Mouse (Mus musculus): ENCODE data around the gene Tial1.

The Tial1 gene

DNA sequence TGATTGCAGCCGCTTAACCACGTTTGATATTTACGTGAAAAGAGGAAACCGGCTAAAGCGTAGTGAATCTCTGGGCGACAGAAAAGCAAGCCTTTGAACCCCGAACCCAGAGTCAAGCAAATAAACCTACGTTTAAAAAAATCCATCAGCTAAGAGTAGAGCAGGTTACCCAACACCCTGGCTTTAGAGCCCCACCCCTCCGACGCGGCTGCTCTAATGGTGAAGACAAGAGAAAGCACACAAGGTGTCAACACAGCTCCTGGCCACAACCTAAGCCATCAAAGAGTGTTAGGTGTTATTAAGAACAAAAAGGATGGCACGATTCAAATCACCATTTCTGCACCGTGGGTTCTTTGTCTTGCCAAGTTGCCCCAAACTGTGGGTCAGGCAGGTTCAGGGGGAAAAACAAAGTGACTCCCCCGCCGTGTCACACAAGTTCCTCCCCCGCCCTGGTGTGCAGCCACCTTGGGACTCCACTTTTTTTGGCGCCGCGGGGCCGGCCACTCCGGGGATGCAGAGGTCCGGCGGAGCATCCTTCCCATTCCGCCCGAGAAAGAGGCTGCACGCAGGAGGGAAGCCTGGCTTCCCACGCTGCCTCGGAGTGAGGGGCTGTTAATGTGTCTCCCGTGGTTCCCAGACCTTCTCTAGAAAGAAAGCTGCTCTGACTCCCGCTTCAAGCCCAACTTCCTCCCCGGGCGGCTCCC lies 44.1 kb downstream of the Tial1 start:
- DNase-seq (ENCODE audit: low spot score): no peak

DNA sequence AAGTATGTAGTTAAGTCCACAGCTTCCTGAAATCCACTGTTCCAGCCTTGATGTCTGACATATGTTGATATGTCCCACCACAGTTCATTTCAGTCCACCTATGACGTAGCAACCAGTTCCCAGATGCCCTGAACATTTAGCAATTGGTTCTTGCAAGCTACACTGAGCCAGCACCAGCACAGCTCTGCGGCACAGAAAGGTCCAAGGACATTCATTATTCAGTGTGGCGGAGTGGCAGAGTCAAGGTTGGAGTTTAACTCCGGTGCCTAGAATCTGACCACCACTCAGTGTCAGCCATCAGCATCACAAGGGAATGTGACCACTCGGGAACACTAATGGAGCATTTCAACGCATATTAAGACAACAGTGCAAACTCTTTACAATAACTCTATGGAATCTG lies 44.9 kb downstream of the Tial1 start:
- DNase-seq (ENCODE audit: low spot score): peak; percentile 27

DNA sequence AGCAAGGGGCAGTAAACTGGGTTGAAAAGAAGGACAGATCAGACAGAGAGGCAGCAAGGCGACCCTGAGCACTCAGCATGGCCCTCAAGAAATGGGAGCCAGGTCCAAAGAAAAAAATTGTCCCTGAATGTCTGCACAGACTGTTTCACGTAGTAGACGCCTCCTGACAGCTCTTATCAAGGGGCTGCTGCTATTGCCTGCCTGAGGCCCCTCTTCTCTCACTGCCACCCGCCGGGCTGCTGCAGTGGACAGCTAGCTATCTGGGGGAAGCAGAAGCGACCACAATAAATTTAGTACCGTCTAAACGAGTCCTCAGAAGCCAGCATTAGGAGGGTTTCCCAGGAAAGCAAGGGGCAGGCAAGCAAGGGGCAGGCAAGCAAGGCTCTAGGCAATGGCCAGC lies 47.1 kb downstream of the Tial1 start:
- no peak for DNase-seq (ENCODE audit: low spot score)

DNA sequence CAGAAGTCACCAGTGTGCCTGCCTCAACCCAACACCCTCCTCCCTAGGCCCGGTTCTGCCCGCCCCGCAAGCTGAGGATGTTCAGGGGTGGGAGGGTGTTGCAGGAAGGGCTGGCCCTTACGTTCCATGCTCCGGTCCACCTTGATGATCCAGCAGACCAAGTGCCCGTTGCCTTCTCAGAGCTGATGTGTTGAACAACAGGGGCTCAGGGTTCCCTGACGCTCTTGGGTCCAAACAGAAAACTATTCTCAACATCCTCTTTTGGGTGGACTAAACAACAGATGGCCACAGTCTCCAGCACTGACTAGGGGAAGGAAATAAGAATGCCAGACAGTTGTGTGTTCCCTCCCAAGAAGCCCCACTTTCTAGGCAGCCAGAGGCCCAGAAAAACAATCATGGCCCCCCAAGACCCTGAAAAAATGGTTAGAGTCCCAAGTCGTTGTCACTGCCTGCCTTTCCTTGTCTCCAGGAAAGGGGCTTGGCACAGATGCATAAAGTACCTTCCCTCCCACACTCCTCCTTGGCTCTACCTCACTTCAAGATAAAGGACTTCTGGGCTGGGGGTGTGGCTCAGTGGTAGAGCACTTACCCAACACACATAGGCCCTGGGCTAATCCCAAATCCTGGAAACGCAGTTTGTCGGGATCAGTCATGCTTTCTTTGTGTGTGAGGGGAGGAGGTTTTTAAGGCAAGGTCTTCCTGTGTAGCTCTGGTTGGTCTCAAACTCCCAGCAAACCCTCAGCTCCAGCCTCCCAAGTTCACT lies 49.3 kb downstream of the Tial1 start:
- no peak for DNase-seq (ENCODE audit: low spot score)

DNA sequence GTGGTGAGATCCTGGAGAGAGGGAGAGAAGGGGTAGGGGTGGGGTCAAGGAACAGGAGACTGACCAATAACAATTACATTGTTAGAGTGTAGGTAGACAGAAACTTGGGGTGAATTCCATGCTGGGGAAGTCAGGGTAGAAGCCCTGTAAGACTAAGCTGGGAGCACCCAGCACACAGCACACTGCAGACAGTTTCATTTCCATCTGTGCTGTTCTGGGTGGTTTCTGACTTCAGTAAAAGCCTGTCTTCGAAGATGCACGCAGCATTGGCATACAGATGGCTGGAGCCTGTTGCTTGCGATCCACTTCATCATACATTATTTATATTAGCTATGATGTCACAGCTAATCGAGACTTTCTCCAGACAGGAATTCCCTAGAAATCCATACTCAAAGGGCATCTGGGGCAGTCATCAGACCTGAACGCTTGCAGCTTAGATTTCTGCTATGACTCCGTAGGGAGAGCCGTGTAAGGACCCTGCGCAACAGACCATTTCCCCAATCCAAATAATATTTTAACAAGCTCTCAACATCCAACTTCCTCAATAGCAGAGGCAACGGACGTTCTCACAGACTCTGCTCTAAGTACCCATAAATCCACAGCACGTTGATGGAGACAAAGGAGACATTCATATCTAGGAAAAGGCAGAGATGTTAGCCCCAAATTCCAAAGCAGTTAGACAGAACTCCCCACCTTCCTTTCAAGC lies 50.7 kb downstream of the Tial1 start:
- peak; percentile 18 for DNase-seq (ENCODE audit: low spot score)

DNA sequence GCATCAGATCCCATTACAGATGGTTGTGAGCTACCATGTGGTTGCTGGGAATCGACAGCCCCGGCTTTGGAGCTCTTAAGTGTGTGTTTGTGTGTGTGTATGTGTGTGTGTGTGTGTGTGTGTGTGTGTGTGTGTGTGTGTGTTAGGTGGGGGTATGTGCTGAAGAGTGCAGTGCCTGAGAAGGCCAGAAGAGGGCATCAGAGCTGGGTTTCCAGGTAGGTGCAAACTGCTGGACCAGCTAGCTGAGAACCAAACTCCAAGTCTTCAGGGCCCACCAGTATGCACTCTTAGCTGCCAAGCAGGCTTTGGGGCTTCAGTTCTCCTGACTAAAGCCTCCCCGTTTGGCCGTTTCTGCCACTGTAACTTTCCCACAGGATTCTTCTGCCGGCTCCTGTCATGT lies 53.3 kb downstream of the Tial1 start:
- no peak for DNase-seq (ENCODE audit: low spot score)

DNA sequence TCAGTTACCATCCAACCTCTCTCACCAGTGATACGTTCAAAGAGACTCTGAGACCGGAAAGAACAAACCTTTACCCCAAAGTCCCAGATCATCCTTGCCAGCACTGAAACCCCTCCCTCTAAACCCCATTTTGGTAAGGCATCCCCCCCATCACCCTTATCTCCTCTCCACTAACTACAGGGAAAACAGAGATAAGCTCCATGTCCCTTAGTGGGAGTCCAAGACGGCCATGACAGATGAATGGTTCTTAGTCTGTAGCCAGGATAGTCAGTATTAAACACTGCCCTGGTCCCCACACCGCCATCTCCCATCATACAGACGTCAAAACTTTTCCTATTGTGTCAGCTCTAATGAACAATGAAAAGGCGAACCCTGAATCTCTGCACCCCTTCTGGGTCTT lies 57.5 kb downstream of the Tial1 start:
- no peak for DNase-seq (ENCODE audit: low spot score)

DNA sequence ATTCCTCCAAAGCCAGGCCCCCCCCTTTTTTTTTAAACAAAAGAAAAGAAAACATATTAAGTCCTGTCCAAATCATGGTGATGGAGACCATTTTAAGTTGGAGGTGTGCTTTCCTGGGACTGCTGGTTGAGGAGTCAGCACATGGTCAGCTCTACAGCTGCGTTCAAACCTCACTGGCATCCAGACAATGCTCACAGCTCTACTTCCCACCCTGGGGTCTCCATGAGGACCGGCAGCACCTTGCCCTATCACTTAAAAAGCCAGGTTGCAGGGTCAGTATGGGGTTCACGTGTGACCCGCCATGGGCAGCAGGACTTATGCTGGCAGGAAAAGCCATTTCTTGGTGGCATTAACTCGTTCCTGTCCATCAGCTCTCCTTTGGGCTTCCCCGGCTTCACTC lies 57.9 kb downstream of the Tial1 start:
- DNase-seq (ENCODE audit: low spot score): no peak

DNA sequence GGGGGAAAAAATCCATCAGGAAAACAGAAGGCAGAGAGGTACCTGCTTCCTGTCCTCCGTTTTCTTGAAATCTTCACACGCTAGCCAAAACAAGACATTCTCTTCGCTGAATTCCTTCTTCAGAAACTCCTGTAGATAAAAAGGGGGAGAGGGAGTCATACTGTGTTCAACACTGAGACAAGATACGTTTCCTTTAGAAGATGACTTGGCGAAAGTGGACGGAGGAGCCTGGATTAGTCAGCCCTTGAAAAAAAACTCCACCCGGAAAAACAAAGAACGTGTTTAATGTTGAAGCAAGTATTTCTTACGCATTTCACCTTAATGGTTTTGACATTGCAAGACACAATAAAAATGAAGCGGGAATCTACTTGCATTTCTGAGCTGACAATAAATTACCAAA lies 58.4 kb downstream of the Tial1 start:
- DNase-seq (ENCODE audit: low spot score): no peak

DNA sequence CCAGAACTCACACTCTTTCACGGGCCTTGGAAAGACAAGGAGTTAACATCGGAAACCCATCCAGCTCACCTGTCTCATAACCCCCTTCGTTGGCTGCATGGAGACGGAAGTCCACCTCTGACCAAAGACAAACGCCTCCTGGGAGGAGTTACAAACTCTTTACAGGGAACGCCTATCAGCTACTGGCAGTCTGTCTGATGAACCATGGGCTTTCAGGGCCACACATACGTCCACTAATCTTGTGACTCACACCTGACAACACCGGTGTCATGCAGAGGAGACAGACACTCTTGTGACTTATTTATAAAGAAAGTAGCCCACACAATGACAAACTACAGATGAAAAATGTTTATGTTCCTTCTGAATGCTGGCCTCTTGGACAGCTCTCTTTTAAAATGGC lies 58.9 kb downstream of the Tial1 start:
- DNase-seq (ENCODE audit: low spot score): no peak

DNA sequence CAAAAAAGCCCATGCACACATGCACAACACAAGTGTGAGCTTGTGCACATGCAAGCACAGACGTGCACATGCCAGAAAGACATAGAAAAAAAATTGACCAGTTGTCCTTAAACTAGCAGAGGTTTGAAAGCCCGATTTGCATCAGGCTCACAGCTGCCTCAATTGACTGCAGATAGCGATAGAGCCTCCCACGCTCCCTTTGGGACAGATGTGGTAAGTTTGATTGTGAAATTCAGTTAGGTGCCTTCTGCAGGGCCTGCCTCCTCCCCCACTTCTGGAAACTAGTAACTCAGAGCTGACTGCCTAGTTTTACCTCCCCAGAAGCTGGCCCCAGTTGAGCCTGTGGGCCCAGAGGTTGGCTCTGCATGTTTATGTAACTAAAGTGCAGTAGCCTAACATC lies 62.9 kb downstream of the Tial1 start:
- DNase-seq (ENCODE audit: low spot score): no peak

DNA sequence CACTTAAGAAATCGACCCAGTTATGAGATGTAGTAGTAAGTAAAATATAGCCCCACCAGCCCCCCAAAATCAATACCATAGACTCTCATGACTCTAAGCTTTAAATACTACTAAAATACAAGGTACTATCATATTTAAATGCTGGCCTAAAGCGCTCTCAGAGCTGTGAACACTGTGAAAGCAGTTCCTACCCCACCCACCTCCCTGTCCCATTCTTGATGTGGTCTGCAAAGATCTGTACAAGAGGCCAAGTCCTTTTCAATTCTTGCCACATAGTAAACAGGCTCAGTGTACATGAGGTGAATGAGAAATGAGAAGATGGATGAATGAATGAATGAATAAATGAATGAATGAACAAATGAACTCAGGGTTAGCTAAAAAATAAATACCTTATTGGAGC lies 64.5 kb downstream of the Tial1 start:
- no peak for DNase-seq (ENCODE audit: low spot score)

DNA sequence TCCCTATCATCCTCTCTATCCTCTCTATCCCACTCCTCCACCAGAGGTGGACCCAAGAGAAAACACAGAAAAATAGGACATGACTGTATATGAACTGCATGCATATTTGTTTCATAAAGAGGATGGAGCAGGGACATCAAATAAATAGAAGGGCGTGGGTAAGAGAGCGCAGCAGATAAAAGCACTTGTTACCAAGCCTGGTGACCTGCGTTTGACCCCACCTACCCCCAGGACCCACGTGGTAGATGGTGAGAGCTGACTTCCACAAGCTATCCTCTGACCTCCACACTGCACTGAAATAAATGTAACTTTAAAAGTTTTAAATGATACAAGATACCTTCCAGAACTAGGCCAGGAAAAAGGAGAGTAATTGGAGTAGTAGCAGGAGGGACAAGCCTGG lies 67.8 kb downstream of the Tial1 start:
- no peak for DNase-seq (ENCODE audit: low spot score)

DNA sequence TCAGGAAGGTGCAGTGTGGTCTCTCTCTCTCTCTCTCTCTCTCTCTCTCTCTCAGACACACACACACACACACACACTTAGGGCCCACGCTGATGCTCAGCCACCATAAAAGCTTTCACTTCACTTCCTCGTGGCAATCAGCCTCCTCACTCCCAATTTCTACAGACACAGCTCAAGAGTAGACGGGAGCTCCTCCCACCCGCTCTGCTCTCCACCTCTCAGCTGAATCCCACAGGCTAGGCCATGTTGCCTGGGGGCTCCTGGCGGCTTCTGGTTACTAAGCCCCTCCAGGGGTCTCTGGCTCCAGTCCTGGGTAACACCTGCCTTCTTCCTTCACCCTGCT lies 68.6 kb downstream of the Tial1 start:
- DNase-seq (ENCODE audit: low spot score): no peak

DNA sequence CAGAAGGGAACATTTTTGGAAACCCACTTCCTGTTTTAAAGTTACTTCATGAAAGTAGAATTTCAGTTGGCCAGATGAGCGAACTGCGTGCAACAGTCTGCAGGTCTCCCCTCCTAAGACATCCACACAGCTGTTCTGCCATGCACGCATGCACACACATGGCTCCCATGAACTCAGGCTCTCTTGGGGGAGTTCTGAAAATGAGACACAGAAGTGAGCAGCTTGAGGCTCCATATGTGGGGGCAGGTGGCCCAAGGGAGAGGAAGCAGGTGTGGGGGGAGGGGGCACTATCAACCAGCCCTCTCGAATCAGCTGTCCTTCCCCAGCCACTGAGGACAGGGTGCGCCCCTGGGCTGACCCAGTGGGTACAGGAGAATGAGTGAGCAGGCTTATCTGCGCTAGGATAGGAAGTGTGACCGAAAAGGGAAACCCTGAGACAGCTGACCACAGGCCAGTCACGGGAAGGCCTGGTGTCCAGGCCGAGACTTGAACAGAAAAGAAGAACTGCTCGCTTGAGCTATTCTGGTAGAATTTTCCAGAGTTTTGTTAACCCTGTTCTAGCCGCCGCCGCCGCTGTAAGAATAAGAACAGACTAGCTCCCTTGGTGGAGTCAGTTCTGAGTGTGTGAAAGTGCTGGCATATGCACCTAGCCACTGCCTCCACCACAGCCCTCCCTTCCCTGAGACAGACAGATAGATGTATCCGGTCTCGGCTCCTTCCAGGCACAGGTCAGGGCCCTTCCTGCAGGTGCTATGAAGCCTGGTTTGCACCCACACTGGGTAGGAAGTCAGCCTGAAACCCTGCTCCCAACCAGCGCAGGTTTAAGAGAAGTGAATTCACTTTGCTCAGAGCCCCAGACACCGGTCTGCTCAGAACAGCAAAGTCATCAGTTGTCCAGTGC lies 69.2 kb downstream of the Tial1 start:
- no peak for DNase-seq (ENCODE audit: low spot score)

DNA sequence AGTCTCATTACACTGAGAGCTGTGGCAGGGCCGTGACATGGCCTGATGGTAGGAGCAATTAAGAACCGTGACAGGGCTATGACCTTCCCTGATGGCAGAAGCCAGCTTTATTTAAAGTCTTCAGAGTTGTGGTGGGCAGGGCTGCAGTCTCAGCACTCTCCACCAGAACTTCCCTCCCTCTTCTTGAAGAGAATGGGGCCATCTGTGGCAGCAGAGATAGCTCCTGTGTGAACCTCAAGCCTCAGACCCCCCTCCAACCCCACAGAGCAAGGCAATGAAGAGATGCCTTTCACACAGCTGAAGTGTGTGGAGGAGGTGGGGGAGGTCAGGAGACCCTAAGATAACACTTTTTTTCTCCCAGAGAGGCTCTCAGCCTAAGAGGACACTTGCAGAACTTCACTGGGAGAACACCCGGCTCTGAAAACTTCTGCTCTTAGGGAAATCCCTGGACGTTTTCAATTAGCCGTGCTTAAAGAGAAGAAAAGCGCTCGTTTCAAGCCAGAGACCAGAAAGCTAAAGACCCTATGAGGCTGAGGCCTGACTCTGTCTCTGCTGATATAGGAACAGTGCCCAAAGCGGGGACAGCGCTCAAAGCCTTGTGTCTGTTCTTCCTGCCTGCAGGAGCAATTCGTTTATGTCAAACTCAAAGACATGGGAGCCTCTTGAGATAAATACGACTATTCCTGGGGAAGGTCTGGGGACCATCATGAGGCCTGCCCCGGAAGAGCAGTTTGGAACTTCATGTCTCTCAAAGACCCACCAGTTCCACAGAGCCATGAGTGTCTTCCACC lies 70.1 kb downstream of the Tial1 start:
- no peak for DNase-seq (ENCODE audit: low spot score)

All from retina, embryonic 14.5 days (tissue).